Mouse (Mus musculus) liver, adult (tissue): ENCODE data around the gene Slc8a1.

Experiments used
- GATA4 ChIP-seq: IDR thresholded peaks from 2 replicates; pipeline ENCODE4 v1.6.1; 2014; ENCODE audit warnings: mild to moderate bottlenecking, low read length; ENCODE audit not compliant: insufficient replicate concordance

Gene Slc8a1

DNA sequence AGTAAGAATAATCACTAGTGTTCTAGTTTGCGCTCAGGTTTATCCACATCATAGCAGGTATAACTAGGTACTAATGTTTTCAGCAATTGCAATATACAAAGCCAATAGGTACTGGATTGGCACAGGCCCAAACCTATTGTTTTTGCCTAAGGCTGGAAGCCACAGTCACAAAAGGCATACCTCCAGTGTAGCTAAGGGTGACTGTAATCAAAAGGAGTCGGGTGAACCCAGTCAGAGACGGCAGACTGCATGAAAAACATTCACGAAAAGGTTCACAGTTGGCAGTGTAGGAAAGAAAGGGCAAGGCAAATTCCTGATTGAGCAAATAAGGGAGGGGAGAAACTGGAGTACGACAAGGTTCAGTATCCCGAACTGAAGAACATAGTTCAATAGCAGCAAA, 191.7 kb downstream of the Slc8a1 start:
- no peak for TF ChIP-seq GATA4

DNA sequence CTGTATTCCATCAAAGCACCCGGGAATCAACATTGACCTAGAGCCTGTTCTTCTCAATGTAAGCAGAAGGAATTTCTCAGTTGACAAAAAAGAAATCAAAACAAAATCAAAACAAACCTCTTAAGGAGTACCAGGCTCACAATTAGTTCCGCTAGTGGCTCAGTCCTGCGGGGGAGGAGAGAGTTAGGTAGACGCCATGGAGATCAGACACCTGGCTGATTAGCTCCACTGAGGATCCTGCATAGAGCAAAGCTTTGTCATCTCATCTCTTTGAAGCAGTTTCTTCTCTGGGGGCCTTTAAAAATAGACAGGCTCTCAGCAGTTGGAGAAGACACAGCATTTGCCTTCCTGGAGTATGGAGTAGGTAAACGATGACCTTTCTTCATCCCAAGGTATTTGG, 192.2 kb downstream of the Slc8a1 start:
- TF ChIP-seq GATA4: no peak

DNA sequence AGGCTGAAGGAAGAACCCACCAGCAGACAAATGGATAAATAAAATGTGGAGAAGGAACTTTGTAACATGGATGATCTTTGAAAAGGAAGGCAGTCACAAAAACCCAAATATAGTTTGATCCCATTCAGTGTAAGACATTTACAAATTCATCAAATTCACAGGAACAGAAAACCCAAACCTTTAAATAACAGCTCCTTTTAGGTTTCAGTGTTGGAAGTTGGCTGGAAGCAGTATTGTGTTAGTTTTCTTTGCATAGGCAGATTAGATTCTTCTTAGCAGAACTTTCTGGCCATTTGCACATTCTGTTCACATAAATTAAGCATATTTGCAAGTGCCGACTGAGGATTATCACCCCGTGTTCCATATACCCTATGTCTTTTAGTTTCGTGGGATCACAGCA, 193.3 kb downstream of the Slc8a1 start:
- TF ChIP-seq GATA4: no peak

DNA sequence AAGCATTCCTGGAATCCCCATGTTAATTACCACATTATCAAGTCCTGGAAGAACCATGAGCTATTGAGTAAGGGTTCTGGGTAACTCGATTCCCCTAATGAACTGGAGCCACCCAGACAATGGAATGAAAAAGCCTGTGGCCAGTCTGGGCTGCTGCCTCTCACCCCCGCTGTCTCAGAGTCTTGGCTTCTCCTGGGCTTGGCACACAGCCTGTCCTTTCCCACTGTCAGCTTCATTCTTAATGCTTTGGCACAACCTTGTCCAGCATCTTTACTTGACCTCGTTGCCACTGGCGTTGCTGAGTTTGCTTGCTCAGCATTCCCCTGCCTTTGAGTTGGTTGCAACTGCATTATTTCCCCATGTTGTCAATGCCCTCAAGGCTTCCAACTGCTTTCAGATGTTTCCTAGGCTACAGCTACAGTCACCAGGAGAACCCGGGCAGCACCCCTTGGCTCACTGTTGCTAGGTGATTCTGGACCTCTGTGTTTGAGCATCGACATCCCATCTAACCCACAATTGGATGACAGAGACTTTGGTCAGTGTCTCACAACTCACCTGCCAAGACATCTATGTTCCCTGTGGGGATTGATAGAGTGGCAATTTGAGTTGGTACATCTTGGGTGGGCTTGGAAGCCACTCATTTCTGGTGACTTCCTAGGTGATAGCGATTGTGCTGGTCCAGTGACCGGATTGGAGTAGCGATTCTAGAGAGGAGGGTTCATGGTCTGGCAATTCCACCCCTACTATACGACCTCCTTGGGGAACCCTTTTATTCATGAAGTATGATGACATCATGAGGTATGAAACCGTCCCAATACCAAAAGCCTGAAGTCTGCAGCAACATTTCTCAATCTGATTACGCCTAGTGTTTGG, 195.6 kb downstream of the Slc8a1 start:
- no peak for TF ChIP-seq GATA4

DNA sequence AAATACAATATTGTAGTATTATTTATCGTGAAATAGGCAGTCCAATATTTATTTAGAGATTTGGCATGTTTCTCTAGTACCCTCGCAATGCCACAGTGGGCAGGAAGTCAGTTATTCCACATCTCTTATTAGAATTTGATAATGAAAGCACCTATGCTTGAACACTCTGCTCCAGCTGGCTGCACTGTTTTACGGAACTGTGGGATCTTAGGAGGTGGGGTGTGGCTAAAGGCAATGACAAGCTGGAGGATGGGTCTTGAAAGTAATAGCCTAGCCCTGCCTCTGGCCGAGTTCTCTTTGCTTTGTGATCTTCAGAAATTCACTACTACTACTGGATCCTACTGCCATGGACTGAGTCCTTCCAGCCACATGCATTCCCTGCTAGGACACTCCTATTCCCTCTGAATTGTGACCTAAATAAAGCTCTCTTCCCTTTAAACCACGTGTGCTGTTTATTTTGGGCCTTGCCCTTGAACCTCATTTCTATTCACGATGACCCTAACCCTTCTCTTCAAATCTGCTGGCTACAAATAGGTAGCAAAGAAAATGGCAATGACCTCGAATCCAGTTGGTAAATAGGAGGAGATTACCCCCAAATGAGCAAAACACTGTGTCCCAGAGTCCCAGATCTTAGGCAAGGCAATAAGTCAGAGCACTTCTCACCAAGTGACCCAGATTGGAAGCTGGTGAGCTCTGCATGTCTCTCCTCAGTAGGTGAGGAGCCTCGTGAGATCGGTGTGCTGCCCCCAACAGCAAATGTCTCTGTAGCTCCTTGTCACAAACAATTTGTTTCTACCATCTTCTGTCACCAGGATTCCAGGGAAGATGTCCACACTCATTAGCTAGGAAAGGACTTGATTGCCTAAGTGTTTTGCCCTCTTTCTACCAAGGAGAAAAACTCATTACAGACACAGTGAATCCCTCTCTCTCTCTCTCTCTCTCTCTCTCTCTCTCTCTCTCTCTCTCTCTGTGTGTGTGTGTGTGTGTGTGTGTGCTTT, 199.7 kb downstream of the Slc8a1 start:
- no peak for TF ChIP-seq GATA4

DNA sequence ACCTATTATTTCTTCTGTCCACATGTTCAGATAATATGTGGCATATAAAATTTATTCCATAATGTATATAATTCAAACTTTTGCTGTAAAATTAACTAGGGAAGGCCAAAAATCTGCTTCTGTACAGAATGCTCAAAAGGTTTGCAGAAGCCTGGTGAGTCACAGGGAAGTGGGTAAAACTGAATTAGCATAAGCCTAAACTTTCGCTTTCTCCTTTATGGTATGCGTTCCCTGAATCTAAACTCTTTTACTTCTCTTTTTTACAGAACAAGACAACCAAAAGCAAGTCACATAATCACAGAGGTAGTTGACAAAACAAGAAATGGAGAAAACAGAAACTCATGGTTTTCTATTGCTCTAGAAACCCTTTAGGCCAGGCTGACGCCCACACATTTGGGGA, 202.1 kb downstream of the Slc8a1 start:
- TF ChIP-seq GATA4: no peak

DNA sequence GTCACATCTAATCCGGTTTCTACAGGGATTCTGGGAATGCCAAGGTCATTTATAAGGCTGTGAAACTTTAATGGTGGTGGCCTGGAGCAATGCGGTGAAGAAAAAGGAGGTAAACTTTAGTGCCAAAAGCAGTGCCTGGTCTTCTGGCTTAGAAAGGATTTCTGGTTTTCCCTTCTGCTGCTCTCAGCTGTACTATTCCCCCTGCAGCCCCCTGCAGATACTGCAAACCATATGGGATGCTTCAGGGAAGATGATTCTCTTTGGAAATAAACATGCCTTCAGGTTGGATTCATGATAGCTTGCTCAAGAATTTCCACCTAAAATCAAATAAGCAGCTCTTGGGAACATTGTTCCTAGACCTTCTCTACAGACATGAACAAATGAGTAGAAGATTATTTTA, 208.3 kb downstream of the Slc8a1 start:
- no peak for TF ChIP-seq GATA4

DNA sequence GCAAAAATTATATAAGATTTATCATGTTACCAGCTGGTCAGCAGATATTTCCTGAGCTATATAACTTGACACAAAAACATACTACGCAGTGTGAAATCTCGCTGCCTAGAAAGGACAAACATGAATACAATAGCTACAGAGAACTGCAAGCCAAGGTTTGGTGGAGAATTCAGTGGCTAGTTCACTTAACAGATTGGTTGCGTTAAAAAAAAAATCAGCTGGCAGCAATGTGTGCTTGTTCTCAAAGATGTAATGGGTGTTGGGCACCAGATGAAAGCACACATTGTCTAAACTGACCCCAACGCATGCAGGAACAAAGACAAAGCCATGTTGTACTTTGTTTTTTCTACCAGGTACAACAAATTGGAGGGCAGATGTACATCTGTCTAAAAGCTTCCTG, 209.2 kb downstream of the Slc8a1 start:
- no peak for TF ChIP-seq GATA4

DNA sequence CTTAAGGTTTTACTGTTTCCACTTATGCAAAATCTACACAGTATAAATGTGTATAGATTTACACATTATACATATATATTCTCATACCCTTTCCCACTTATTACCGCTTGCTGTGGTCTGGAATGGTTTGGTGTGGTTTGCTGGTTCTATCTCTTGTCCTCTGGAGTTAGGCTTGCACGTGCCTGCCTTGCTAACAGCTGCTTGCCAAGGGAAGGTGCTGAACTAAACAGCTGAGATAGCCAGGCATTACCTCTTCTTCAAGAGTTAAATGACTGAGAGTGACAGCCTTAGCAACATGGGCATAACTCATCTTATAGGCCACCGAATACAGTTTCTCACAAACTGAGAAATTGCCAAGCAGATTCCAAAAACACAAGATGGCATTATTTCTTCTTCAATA, 211.7 kb downstream of the Slc8a1 start:
- TF ChIP-seq GATA4: no peak

DNA sequence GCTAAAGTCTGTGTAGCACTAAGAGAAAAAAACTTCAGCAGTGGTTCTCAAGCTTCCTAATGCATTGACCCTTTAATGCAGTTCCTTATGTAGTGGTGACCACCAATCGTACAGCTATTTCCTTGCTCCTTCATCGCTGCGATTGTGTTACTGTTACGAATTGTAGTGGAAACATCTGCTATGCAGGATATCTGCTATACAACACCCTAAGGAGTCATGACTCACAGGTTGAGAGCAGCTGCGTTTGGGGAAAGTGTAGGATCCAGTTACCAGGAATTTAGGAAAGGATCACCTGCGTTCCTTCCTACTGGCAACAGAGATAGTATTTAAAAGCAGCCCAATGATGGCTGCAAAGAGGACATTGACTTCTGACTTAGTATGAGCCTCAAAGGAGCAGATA, 213.4 kb downstream of the Slc8a1 start:
- TF ChIP-seq GATA4: no peak

DNA sequence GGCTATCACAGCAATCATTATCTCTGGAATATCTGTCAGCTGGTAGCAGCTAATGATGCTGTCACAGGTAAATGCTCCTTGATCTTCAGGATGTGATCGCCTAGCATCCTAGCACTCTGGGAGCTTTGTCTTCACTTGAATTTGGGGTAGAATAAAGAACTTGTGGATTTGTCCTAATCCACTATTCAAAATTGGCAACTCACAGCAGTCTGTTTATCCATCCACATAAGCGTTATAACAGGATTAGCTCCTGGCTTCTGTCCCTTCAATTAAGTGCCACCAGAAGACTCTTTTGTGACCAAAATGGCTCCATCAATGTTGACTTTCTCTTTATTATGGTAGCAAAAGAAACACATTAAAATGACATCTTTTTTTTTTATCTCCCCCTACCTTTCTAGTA, 214.2 kb downstream of the Slc8a1 start:
- TF ChIP-seq GATA4: no peak

DNA sequence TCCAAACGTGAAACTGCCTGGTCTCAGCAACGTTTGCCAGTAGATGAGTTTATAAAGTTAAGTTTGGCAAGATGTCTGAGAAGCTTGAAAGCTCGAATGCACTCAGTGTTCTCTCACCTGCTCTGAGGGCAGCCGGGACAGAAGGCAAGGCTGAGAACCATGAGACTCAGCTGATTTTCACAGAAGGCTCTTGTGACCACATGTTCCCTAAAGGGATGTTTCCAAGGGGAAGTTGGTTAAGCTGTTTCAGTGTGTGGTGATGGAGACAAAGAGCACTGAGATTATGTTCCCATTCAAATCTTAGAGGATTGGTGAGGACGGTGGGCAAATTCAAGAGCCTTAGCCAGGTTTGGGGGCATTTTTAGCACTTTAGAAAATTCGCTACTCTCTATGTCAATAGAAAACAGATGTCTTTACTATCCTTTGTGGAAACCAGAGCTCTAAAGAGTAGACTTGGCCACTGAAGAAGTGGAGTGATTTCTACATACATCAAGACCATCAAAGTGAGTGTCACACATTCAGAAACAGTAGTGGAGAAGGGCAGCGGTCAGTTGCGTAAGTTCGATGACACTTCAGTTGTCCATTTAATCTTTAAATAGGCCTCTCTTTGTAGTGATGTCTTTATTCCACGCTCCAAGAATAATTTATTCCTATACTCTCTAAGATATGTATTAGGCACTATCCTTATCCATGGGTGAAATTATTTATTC, 219.7 kb downstream of the Slc8a1 start:
- TF ChIP-seq GATA4: no peak

DNA sequence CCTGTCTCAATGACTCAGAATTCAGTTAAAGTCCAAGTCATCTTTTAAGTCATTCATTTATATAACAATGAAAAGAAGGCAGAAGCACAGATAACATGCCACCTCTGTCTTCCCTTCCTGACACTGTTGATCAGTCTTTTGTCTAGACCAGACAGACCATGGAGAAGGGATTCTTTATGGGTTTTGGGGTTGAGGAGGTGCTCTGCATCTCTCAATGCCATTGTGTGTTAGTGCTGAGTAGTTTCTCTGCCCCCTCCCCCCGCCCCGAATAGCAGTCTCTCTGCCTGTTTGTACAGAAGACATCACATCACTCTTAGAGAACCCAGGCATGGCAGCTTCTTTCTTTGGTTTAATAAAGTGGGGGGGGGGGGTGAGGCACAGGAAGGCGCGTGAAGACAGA, 222.0 kb downstream of the Slc8a1 start:
- TF ChIP-seq GATA4: no peak

DNA sequence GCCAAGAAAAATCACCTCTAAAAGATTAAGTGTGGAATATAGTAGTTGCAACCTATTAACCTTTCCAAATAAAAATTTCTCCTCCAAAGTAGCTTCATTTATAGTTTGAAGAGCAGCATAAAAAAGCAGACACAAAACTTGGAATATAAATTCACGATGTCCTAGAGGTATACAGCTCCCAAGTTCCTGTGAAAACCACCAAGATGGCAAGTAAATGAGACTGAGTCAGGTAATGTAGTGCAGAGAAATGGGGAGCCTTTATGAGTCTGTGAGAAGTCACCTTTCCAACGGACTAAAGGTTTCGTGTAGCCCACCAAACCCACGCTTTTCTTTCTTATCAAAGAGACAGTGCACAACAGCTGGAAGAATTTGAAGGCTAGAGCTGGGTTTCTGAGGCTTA, 224.2 kb downstream of the Slc8a1 start:
- no peak for TF ChIP-seq GATA4

DNA sequence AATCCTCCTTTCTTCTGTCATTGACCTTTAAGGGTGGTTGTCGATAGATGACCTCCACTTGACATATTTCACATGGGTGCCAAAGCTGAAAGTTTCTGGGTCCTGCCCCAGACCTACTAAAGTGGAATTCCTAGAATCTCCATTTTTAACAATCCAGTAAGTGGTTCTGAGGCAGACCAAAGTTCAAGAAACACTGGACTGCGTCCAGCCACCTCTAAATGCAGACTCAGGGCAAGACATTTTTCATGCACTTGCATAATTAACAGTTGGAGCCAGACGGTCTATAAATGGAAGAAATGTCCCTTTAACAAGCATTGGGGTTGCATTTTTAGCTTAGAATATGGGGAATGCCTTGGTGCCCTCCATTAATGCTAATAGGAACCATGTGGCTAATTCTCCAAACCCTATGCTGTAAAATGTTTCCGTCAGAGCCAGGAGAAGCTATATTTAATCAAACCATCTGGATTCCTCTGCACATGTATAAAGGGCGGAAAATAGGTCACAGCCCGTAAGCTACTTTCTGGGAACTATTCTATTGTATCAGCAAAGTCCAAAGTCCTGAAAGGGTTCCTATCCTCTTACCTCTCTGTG, 224.7 kb downstream of the Slc8a1 start:
- no peak for TF ChIP-seq GATA4
